Mouse (Mus musculus): ENCODE results near the gene Actr3.

The Actr3 gene

DNA sequence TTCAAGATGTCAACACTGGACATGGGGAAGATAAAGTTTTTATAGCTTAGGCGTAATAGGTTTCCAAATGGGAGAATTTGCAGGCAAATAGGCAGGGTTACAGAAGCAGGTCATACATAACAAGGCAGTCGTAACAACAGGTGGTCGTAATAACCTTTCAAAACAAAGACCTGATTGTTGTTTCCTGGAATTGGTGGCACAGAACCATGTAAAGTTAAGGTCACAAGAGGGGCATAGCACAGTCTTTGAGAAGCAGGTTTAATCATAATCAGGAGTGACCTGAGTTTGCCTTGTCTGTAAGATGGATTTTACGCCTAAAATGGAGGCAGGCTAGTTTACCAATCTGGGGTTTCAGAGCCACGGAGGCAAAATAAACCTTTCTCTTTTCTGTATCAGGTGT is 84.7 kb downstream of the Actr3 start:
- no peak for DNase-seq

DNA sequence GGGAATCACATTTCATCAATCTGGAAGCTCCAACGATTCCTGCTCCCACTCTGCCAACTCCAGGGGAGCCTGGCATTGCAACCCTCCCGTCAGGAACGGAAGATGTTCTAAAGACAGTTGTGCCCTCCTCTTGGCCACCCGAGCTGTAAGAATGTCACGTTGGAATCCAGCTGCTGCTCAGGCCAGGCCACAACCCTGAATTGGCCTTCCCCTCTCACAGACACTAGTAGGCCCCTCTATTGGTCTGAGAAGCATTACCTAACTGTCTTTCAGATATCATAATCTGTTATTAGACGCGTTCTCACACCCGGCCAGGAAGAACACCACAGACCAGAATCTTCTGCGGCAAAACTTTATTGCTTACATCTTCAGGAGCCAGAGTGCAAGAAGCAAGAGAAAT is 89.7 kb downstream of the Actr3 start:
- DNase-seq = no peak

GRCm38 (mm10) chr1:125345448-125345847 is 90.1 kb downstream of the Actr3 start:
- no peak for DNase-seq

- no peak for DNase-seq
These were observed 92.4 kb downstream of the Actr3 start for GRCm38 (mm10) chr1:125343105-125343504.

Data from kidney, adult 11 months (tissue).